Mouse (Mus musculus): Measurements from ENCODE around the gene Gulp1. TPM values are rescaled to one million over a fixed set of nuclear protein-coding genes. Genes with fewer than 3 reads are reported as not detected.

Gene Gulp1
- polyA plus RNA-seq, 1 experiment: 3.2 TPM

- H3K4me3 ChIP-seq (replicated peaks; ENCODE audit: insufficient read depth, low read depth, low read length): no peak overlapping the region
- no peaks in the 10 kb centered on the region for H3K27me3 ChIP-seq (ENCODE audit: control insufficient read depth, insufficient read depth, low read length)
- no peak for DNase-seq
- 59% methylated on average over 2 of the region's 2 CpGs for WGBS
- TF ChIP-seq POLR2A (IDR thresholded peaks at IDR 0.05; ENCODE audit: borderline replicate concordance, insufficient read depth, low read length) (no peak), CTCF (IDR thresholded peaks at IDR 0.05; ENCODE audit: borderline replicate concordance, insufficient read depth, low read depth, low read length) (no peak)
- H3K27ac ChIP-seq (ENCODE audit: insufficient read depth, low read length): no peak overlapping the region
- no peaks in the 10 kb centered on the region for H3K4me1 ChIP-seq (ENCODE audit: control insufficient read depth, insufficient read depth, low read length)
These were observed 25.3 kb downstream of the Gulp1 start for GRCm38 (mm10) chr1:44576610-44577009.

GRCm38 (mm10) chr1:44580390-44580789, 29.1 kb downstream of the Gulp1 start:
- no peak for TF ChIP-seq POLR2A (IDR thresholded peaks at IDR 0.05; ENCODE audit: borderline replicate concordance, insufficient read depth, low read length)
- no peak for TF ChIP-seq CTCF (IDR thresholded peaks at IDR 0.05; ENCODE audit: borderline replicate concordance, insufficient read depth, low read depth, low read length)
- no peak overlapping the region for H3K4me3 ChIP-seq (replicated peaks; ENCODE audit: insufficient read depth, low read depth, low read length)
- DNase-seq: no peak
- no peak overlapping the region for H3K27ac ChIP-seq (ENCODE audit: insufficient read depth, low read length)
- no peaks in the 10 kb centered on the region for H3K27me3 ChIP-seq (ENCODE audit: control insufficient read depth, insufficient read depth, low read length)
- WGBS: 85% methylated on average over 3 of the region's 3 CpGs
- H3K4me1 ChIP-seq (ENCODE audit: control insufficient read depth, insufficient read depth, low read length): no peaks in the 10 kb centered on the region; the same call in 1 of the 2 replicates

GRCm38 (mm10) chr1:44584886-44585385, 33.6 kb downstream of the Gulp1 start:
- 8% methylated on average over 3 of the region's 3 CpGs for WGBS

GRCm38 (mm10) chr1:44591742-44592141, 40.4 kb downstream of the Gulp1 start:
- TF ChIP-seq POLR2A (IDR thresholded peaks at IDR 0.05; ENCODE audit: borderline replicate concordance, insufficient read depth, low read length): no peak
- TF ChIP-seq CTCF (IDR thresholded peaks at IDR 0.05; ENCODE audit: borderline replicate concordance, insufficient read depth, low read depth, low read length): no peak
- Histone ChIP-seq H3K27me3 (ENCODE audit: control insufficient read depth, insufficient read depth, low read length) (no peaks in the 10 kb centered on the region), H3K27ac (ENCODE audit: insufficient read depth, low read length) (no peak overlapping the region), H3K4me3 (replicated peaks; ENCODE audit: insufficient read depth, low read depth, low read length) (no peak overlapping the region), H3K4me1 (ENCODE audit: control insufficient read depth, insufficient read depth, low read length) (no peaks in the 10 kb centered on the region)
- DNase-seq: no peak
- WGBS: 22% methylated on average over 3 of the region's 3 CpGs

More at GRCm38 (mm10) chr1:44584886-44585385, 33.6 kb downstream of the Gulp1 start:
- DNase-seq: peak; percentile 4 to 6
- Histone ChIP-seq H3K27me3 (ENCODE audit: control insufficient read depth, insufficient read depth, low read length) (no peaks in the 10 kb centered on the region), H3K4me1 (ENCODE audit: control insufficient read depth, insufficient read depth, low read length) (no peaks in the 10 kb centered on the region; the same call in 1 of the 2 replicates), H3K4me3 (replicated peaks; ENCODE audit: insufficient read depth, low read depth, low read length) (no peak overlapping the region), H3K27ac (ENCODE audit: insufficient read depth, low read length) (no peak overlapping the region)
- TF ChIP-seq POLR2A (IDR thresholded peaks at IDR 0.05; ENCODE audit: borderline replicate concordance, insufficient read depth, low read length): no peak
- no peak for TF ChIP-seq CTCF (IDR thresholded peaks at IDR 0.05; ENCODE audit: borderline replicate concordance, insufficient read depth, low read depth, low read length)

- WGBS: 80% methylated on average over 1 of the region's 1 CpGs
- Histone ChIP-seq H3K4me3 (replicated peaks; ENCODE audit: insufficient read depth, low read depth, low read length) (no peak overlapping the region), H3K27ac (ENCODE audit: insufficient read depth, low read length) (no peak overlapping the region), H3K27me3 (ENCODE audit: control insufficient read depth, insufficient read depth, low read length) (no peaks in the 10 kb centered on the region), H3K4me1 (ENCODE audit: control insufficient read depth, insufficient read depth, low read length) (no peaks in the 10 kb centered on the region)
- no peak for DNase-seq
- TF ChIP-seq POLR2A (IDR thresholded peaks at IDR 0.05; ENCODE audit: borderline replicate concordance, insufficient read depth, low read length) (no peak), CTCF (IDR thresholded peaks at IDR 0.05; ENCODE audit: borderline replicate concordance, insufficient read depth, low read depth, low read length) (no peak)
These were observed 41.8 kb downstream of the Gulp1 start for GRCm38 (mm10) chr1:44593109-44593508.

- Histone ChIP-seq H3K4me1 (ENCODE audit: control insufficient read depth, insufficient read depth, low read length) (no peaks in the 10 kb centered on the region), H3K27me3 (ENCODE audit: control insufficient read depth, insufficient read depth, low read length) (no peaks in the 10 kb centered on the region), H3K4me3 (replicated peaks; ENCODE audit: insufficient read depth, low read depth, low read length) (no peak overlapping the region), H3K27ac (ENCODE audit: insufficient read depth, low read length) (no peak overlapping the region)
- no peak for TF ChIP-seq CTCF (IDR thresholded peaks at IDR 0.05; ENCODE audit: borderline replicate concordance, insufficient read depth, low read depth, low read length)
- WGBS: 85% methylated on average over 2 of the region's 2 CpGs
- DNase-seq: no peak
These were observed 47.0 kb downstream of the Gulp1 start for GRCm38 (mm10) chr1:44598312-44598711.

GRCm38 (mm10) chr1:44613294-44614041, 62.2 kb downstream of the Gulp1 start:
- no peak for TF ChIP-seq POLR2A (IDR thresholded peaks at IDR 0.05; ENCODE audit: borderline replicate concordance, insufficient read depth, low read length)
- TF ChIP-seq CTCF (IDR thresholded peaks at IDR 0.05; ENCODE audit: borderline replicate concordance, insufficient read depth, low read depth, low read length): no peak
- 58% methylated on average over 2 of the region's 2 CpGs for WGBS
- Histone ChIP-seq H3K27me3 (ENCODE audit: control insufficient read depth, insufficient read depth, low read length) (no peaks in the 10 kb centered on the region), H3K27ac (ENCODE audit: insufficient read depth, low read length) (no peak overlapping the region), H3K4me1 (ENCODE audit: control insufficient read depth, insufficient read depth, low read length) (no peaks in the 10 kb centered on the region), H3K4me3 (replicated peaks; ENCODE audit: insufficient read depth, low read depth, low read length) (no peak overlapping the region)
- DNase-seq: no peak

- no peaks in the 10 kb centered on the region for H3K4me1 ChIP-seq (ENCODE audit: control insufficient read depth, insufficient read depth, low read length)
- no peak overlapping the region for H3K27ac ChIP-seq (ENCODE audit: insufficient read depth, low read length)
- WGBS: 68% methylated on average over 2 of the region's 2 CpGs
- no peak for DNase-seq
- no peaks in the 10 kb centered on the region for H3K27me3 ChIP-seq (ENCODE audit: control insufficient read depth, insufficient read depth, low read length)
- TF ChIP-seq CTCF (IDR thresholded peaks at IDR 0.05; ENCODE audit: borderline replicate concordance, insufficient read depth, low read depth, low read length): no peak
- no peak for TF ChIP-seq POLR2A (IDR thresholded peaks at IDR 0.05; ENCODE audit: borderline replicate concordance, insufficient read depth, low read length)
- no peak overlapping the region for H3K4me3 ChIP-seq (replicated peaks; ENCODE audit: insufficient read depth, low read depth, low read length)
These were observed 67.4 kb downstream of the Gulp1 start for GRCm38 (mm10) chr1:44618751-44619150.
